Mouse (Mus musculus) embryonic facial prominence, embryonic 12.5 days (tissue): Measurements from ENCODE around the gene Uck2. TPM values are rescaled to one million over a fixed set of nuclear protein-coding genes. Genes with fewer than 3 reads are reported as not detected.

ENCODE experiments used
- ATAC-seq: fragments of 200-750 bp; cut with Nextera tagmentation; 2 replicates; pipeline ENCODE4 v1.8.0; 2017; ENCODE audit not compliant: insufficient number of reproducible peaks, insufficient read depth, low FRiP score, low TSS enrichment
- H3K27ac ChIP-seq: fragments of 300-500 bp; sonication (generic); 2 replicates; pipeline ENCODE4 v1.5.1; 2016; ENCODE audit warnings: mild to moderate bottlenecking
- H3K27me3 ChIP-seq: fragments of 300-500 bp; sonication (generic); 2 replicates; pipeline ENCODE4 v1.6.1; 2016; ENCODE audit warnings: mild to moderate bottlenecking, moderate library complexity
- H3K36me3 ChIP-seq: fragments of 300-500 bp; sonication (generic); 2 replicates; pipeline ENCODE4 v1.6.1; 2016; ENCODE audit warnings: mild to moderate bottlenecking
- H3K4me1 ChIP-seq: fragments of 300-500 bp; sonication (generic); 2 replicates; pipeline ENCODE4 v1.6.1; 2016
- H3K4me2 ChIP-seq: fragments of 300-500 bp; sonication (generic); replicated peaks from 2 replicates; pipeline ENCODE4 v1.6.1; 2016; ENCODE audit warnings: mild to moderate bottlenecking, moderate library complexity
- H3K4me3 ChIP-seq: fragments of 300-500 bp; sonication (generic); 2 replicates; pipeline ENCODE4 v1.5.1; 2016; ENCODE audit warnings: mild to moderate bottlenecking
- H3K9ac ChIP-seq: fragments of 300-500 bp; sonication (generic); 2 replicates; pipeline ENCODE4 v1.6.1; 2016; ENCODE audit warnings: mild to moderate bottlenecking, moderate library complexity
- H3K9me3 ChIP-seq: fragments of 300-500 bp; sonication (generic); 2 replicates; pipeline ENCODE4 v1.6.1; 2016; ENCODE audit warnings: mild to moderate bottlenecking, moderate library complexity
- WGBS: fragments of 180-500 bp; shearing (Covaris S2); methylation state at CpG from one replicate; pipeline ENCODE4 v1.1.7; 2016; 5-methylcytosine and 5-hydroxymethylcytosine counted together
- polyA plus RNA-seq: library from polyadenylated mRNA; unstranded; fragments of >200 nt; fragmentation: Nextera tagmentation; extraction: Ambion mirVana; gene quantifications from 2 replicates; pipeline ENCODE4 v1.2.1, GENCODE M21; 2016

The Uck2 gene
- polyA plus RNA-seq, 1 experiment from 2014 or later = 98.2 TPM

GRCm38 (mm10) chr1:167249881-167250280 is 35.2 kb downstream of the Uck2 start:
- no peak overlapping the region for H3K4me3 ChIP-seq

DNA sequence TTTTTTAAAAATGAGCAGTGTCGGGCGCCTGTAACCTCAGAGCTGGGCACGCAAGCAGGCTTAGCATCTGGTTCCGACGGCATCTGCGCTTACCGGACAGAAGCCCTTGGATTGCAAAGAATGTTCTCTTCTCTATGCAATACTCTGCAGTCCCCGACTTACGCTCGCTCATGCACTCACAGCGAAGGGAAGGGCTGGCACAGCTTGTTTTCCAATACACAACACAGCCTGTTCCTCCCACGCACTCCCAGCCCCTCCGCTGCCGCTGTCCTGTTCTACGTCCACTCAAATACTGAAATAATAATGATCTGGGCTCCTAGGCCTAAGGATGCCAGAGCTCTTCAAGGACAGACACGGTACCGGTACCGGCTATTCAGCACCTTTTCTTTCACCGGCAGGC is 35.9 kb downstream of the Uck2 start:
- Histone ChIP-seq H3K27me3 (no peaks in the 10 kb centered on the region), H3K9ac (no peak overlapping the region), H3K4me3 (no peak overlapping the region), H3K27ac (no peak overlapping the region), H3K9me3 (no peaks in the 10 kb centered on the region), H3K4me2 (no peak overlapping the region), H3K36me3 (no peaks in the 10 kb centered on the region), H3K4me1 (peaks cover 24% of the 10 kb centered on the region)
- 87% methylated on average over 19 of the region's 19 CpGs for WGBS
- no peak for ATAC-seq

More at GRCm38 (mm10) chr1:167249881-167250280, 35.2 kb downstream of the Uck2 start:
- Histone ChIP-seq H3K36me3 (no peaks in the 10 kb centered on the region), H3K4me1 (peaks cover 20% of the 10 kb centered on the region), H3K27ac (no peak overlapping the region), H3K9ac (no peak overlapping the region), H3K27me3 (no peaks in the 10 kb centered on the region), H3K9me3 (no peaks in the 10 kb centered on the region), H3K4me2 (no peak overlapping the region)
- no peak for ATAC-seq
- 93% methylated on average over 8 of the region's 8 CpGs for WGBS

DNA sequence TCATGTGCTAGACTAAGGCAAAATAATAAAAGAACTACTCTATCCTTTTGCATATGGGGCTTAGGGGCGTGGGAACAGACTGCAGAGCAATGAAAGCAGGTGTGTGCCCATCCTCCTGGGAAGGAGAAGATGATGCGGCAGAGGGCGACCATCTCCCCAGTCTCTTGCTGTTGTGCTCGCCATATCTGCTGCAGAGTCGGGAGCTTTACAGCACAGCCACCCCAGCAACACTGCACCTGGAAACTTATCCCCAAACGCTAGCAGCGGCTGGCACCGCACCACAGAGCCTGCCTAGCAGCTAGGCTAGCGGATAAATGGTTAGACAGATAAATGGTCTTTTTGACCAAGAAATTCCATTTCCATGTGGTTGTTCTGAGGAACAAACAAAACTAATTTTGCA is 37.2 kb downstream of the Uck2 start:
- Histone ChIP-seq H3K9ac (no peak overlapping the region), H3K27ac (no peak overlapping the region), H3K27me3 (no peaks in the 10 kb centered on the region), H3K9me3 (no peaks in the 10 kb centered on the region), H3K4me3 (no peak overlapping the region), H3K36me3 (no peaks in the 10 kb centered on the region), H3K4me1 (peaks cover 38% of the 10 kb centered on the region), H3K4me2 (no peak overlapping the region)
- WGBS = 86% methylated on average over 9 of the region's 9 CpGs
- no peak for ATAC-seq

GRCm38 (mm10) chr1:167246976-167247375 is 38.1 kb downstream of the Uck2 start:
- no peaks in the 10 kb centered on the region for H3K36me3 ChIP-seq
- no peak overlapping the region for H3K4me2 ChIP-seq
- no peaks in the 10 kb centered on the region for H3K27me3 ChIP-seq
- H3K4me1 ChIP-seq = peaks cover 47% of the 10 kb centered on the region
- ATAC-seq = no peak
- H3K9ac ChIP-seq = no peak overlapping the region
- no peak overlapping the region for H3K27ac ChIP-seq
- no peaks in the 10 kb centered on the region for H3K9me3 ChIP-seq
- H3K4me3 ChIP-seq = no peak overlapping the region
- 53% methylated on average over 8 of the region's 8 CpGs for WGBS

DNA sequence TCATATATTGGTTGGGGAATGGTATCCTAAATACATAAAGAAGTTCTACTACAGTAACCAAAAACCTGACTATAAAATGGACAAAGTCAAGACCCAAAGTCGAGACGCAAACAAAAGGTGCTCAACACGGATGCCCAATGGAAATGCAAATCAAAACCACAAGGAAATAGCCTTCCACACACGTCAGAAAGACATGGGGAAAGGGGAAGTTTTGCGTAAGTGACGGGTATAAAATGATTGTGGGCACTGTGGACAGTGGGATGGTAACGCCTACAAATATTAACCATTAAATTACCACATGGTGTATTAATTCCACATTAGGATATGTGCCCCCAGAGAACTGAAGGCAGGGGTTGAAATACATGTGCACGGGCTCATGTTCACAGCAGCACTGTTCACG is 38.8 kb downstream of the Uck2 start:
- H3K27ac ChIP-seq = no peak overlapping the region
- H3K36me3 ChIP-seq = no peaks in the 10 kb centered on the region
- H3K4me1 ChIP-seq = peaks cover 50% of the 10 kb centered on the region
- ATAC-seq = no peak
- no peak overlapping the region for H3K4me3 ChIP-seq
- no peak overlapping the region for H3K4me2 ChIP-seq
- H3K9me3 ChIP-seq = no peaks in the 10 kb centered on the region
- no peak overlapping the region for H3K9ac ChIP-seq
- WGBS = 77% methylated on average over 9 of the region's 9 CpGs
- no peaks in the 10 kb centered on the region for H3K27me3 ChIP-seq

GRCm38 (mm10) chr1:167245180-167245641 is 39.9 kb downstream of the Uck2 start:
- no peak for ATAC-seq
- H3K27me3 ChIP-seq = no peaks in the 10 kb centered on the region
- no peaks in the 10 kb centered on the region for H3K36me3 ChIP-seq
- no peak overlapping the region for H3K27ac ChIP-seq
- H3K9me3 ChIP-seq = no peaks in the 10 kb centered on the region
- 58% methylated on average over 9 of the region's 9 CpGs for WGBS
- H3K4me2 ChIP-seq = no peak overlapping the region
- peaks cover 59% of the 10 kb centered on the region for H3K4me1 ChIP-seq
- H3K9ac ChIP-seq = no peak overlapping the region
- no peak overlapping the region for H3K4me3 ChIP-seq

- no peaks in the 10 kb centered on the region for H3K27me3 ChIP-seq
- WGBS = 36% methylated on average over 7 of the region's 7 CpGs
- no peaks in the 10 kb centered on the region for H3K36me3 ChIP-seq
- no peak overlapping the region for H3K4me2 ChIP-seq
- H3K9me3 ChIP-seq = no peaks in the 10 kb centered on the region
- ATAC-seq = peak; percentile 31; the same call in 1 of the 2 replicates
- H3K27ac ChIP-seq = no peak overlapping the region
- no peak overlapping the region for H3K4me3 ChIP-seq
- H3K9ac ChIP-seq = no peak overlapping the region
- peaks cover 61% of the 10 kb centered on the region for H3K4me1 ChIP-seq
Measured at GRCm38 (mm10) chr1:167242191-167242681, 42.9 kb downstream of the Uck2 start.

- H3K36me3 ChIP-seq = no peaks in the 10 kb centered on the region
- no peak overlapping the region for H3K9ac ChIP-seq
- H3K9me3 ChIP-seq = no peaks in the 10 kb centered on the region
- no peak overlapping the region for H3K4me3 ChIP-seq
- H3K4me1 ChIP-seq = peaks cover 57% of the 10 kb centered on the region
- no peaks in the 10 kb centered on the region for H3K27me3 ChIP-seq
- no peak overlapping the region for H3K27ac ChIP-seq
- ATAC-seq = no peak
- WGBS = 70% methylated on average over 3 of the region's 3 CpGs
- no peak overlapping the region for H3K4me2 ChIP-seq
Measured at GRCm38 (mm10) chr1:167241487-167241886, 43.6 kb downstream of the Uck2 start.

- WGBS = 36% methylated on average over 5 of the region's 5 CpGs
- Histone ChIP-seq H3K9me3 (no peaks in the 10 kb centered on the region), H3K27me3 (no peaks in the 10 kb centered on the region), H3K9ac (no peak overlapping the region), H3K4me2 (no peak overlapping the region), H3K36me3 (peaks cover 3% of the 10 kb centered on the region; the same call in 1 of the 2 replicates), H3K27ac (no peak overlapping the region), H3K4me3 (no peak overlapping the region), H3K4me1 (peaks cover 55% of the 10 kb centered on the region)
- ATAC-seq = no peak
Measured at GRCm38 (mm10) chr1:167240361-167240760, 44.8 kb downstream of the Uck2 start.

DNA sequence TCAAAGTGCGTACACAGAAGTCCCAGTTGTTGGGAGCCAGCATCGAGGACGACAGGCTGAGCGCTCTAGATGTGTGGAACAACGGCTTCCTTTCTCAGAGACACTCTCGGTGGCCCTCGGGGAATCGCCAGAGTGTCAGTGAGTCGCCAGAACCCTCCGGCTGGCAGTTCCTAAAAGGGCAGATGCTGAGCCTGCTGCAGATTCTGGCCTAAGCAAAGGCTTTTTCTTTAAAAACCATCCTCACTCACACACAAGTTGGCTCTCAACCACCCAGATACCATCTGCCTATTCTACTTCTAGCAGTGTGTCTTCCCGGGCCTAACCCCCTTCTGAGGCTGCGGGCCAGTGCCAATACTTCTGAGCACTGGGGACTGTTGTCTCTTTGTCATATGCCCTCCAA is 45.2 kb downstream of the Uck2 start:
- 41% methylated on average over 12 of the region's 12 CpGs for WGBS
- Histone ChIP-seq H3K27me3 (no peaks in the 10 kb centered on the region), H3K27ac (no peak overlapping the region), H3K4me3 (no peak overlapping the region), H3K4me1 (peaks cover 50% of the 10 kb centered on the region), H3K4me2 (no peak overlapping the region), H3K36me3 (peaks cover 7% of the 10 kb centered on the region; the same call in 1 of the 2 replicates), H3K9me3 (no peaks in the 10 kb centered on the region), H3K9ac (no peak overlapping the region)
- ATAC-seq = no peak

GRCm38 (mm10) chr1:167237798-167238197 is 47.3 kb downstream of the Uck2 start:
- WGBS = 86% methylated on average over 11 of the region's 11 CpGs
- Histone ChIP-seq H3K36me3 (peaks cover 25% of the 10 kb centered on the region), H3K27me3 (no peaks in the 10 kb centered on the region)

DNA sequence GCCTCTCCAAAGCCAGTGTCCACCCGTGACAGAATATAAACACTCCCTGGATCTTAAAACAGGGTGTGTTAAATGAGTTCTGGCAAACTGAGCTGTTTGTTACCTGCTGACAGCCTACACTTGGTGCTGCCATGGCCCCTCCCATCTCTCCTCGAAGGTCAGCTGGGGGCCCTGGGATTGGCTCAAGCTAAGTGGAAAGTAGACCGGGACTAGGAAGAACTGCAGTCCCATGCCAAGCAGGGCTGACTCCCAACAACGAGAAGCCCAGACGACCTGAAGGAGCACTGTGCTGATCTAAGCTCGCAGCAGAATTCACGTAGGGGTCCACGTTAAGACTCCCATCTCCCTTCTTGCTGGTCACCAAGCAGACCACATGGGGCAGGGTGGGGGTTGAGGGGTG is 48.3 kb downstream of the Uck2 start:
- no peak for ATAC-seq
- H3K4me2 ChIP-seq = no peak overlapping the region
- no peak overlapping the region for H3K27ac ChIP-seq
- no peak overlapping the region for H3K9ac ChIP-seq
- WGBS = 79% methylated on average over 8 of the region's 8 CpGs
- H3K4me3 ChIP-seq = no peak overlapping the region
- no peaks in the 10 kb centered on the region for H3K27me3 ChIP-seq
- no peaks in the 10 kb centered on the region for H3K9me3 ChIP-seq
- peaks cover 20% of the 10 kb centered on the region for H3K4me1 ChIP-seq
- peaks cover 29% of the 10 kb centered on the region for H3K36me3 ChIP-seq

More at GRCm38 (mm10) chr1:167237798-167238197, 47.3 kb downstream of the Uck2 start:
- Histone ChIP-seq H3K4me3 (no peak overlapping the region), H3K9ac (no peak overlapping the region), H3K9me3 (no peaks in the 10 kb centered on the region), H3K4me2 (no peak overlapping the region), H3K27ac (no peak overlapping the region), H3K4me1 (peaks cover 30% of the 10 kb centered on the region)
- no peak for ATAC-seq
